Mouse (Mus musculus): ENCODE results near the gene Gm44805. TPM values are rescaled to one million over a fixed set of nuclear protein-coding genes. Genes with fewer than 3 reads are reported as not detected.
"Not testable (repeated sequence)": the region's sequence is repeated elsewhere in the genome, so short reads cannot be mapped to it uniquely, and the experiment has no call there.

The Gm44805 gene
- polyA plus RNA-seq, 1 experiment, result not detected

- Histone ChIP-seq H3K27me3 (ENCODE audit: control insufficient read depth, insufficient read depth, insufficient read length) (peaks cover 15% of the 10 kb centered on the region), H3K4me2 (ENCODE audit: low read depth) (no peak overlapping the region), H3K4me3 (no peak overlapping the region), H3K36me3 (ENCODE audit: control insufficient read depth, insufficient read depth) (no peaks in the 10 kb centered on the region), H3ac (ENCODE audit: control insufficient read depth, insufficient read length) (no peak overlapping the region), H3K79me2 (ENCODE audit: control insufficient read depth, insufficient read depth) (no peaks in the 10 kb centered on the region)
- no peak for TF ChIP-seq USF1 (IDR thresholded peaks at IDR 0.05; ENCODE audit: low read depth)
- no peak for TF ChIP-seq POLR2A (IDR thresholded peaks at IDR 0.05; ENCODE audit: insufficient read length, low read depth)
- TF ChIP-seq E2F4 (IDR thresholded peaks at IDR 0.05; ENCODE audit: insufficient read depth), result no peak
- no peak for TF ChIP-seq MYOD1 (IDR thresholded peaks at IDR 0.05; ENCODE audit: control insufficient read depth in 1 of 3, insufficient read length in 2 of 3, low read depth in 2 of 3)
- TF ChIP-seq MYOG (IDR thresholded peaks at IDR 0.05; ENCODE audit: control insufficient read depth in 1 of 3, insufficient read depth in 1 of 3, insufficient read length in 2 of 3, low read depth in 2 of 3), result no peak
- TF ChIP-seq SRF (IDR thresholded peaks at IDR 0.05; ENCODE audit: control insufficient read depth, insufficient read length, low read depth), result no peak
- TF ChIP-seq TCF3 (IDR thresholded peaks at IDR 0.05; ENCODE audit: insufficient read length, low read depth), result no peak
- no peak for TF ChIP-seq TCF12 (IDR thresholded peaks at IDR 0.05; ENCODE audit: insufficient read depth, poor library complexity, severe bottlenecking)
- TF ChIP-seq POLR2AphosphoS2 (IDR thresholded peaks at IDR 0.05; ENCODE audit: insufficient read length, low read depth), result no peak
These were observed 6.9 kb upstream of the Gm44805 start for GRCm38 (mm10) chr7:19688101-19688500.

DNA sequence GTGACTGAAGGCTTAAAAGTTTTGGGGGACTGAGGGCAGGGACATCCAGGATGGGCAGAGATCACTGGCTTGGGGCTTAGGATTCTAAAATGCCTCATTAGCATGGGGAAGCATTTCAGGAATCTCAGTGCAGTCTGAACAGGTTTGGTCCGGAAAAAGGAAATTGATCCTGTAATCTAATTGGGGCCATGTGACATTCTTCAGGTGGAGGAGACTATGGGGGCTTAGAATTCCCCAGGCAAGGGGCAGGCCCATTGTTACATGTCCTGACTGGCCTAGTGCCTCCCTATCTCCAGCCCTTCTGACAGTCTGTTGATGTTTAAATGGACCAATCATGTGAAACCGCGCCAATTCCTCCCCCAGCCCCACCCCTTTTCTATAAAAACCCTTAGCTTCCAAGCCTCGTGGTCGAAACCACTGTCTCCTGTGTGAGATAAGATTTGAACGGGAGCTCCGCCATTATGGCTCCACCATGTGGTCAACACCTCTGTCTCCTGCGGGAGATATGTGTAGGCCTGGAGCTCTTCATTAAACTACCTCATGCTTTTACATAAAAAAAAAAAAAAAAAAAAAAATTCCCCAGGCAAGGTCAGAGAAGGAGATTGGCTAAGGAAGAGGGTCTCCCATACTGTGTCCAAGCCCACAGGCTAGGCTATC is 5.8 kb upstream of the Gm44805 start:
- H3K27me3 ChIP-seq (ENCODE audit: control insufficient read depth, insufficient read depth, insufficient read length), result peaks cover 15% of the 10 kb centered on the region
- H3K36me3 ChIP-seq (ENCODE audit: control insufficient read depth, insufficient read depth), result not testable (repeated sequence)

GRCm38 (mm10) chr7:19686521-19686920 is 5.3 kb upstream of the Gm44805 start:
- no peaks in the 10 kb centered on the region for H3K79me2 ChIP-seq (ENCODE audit: control insufficient read depth, insufficient read depth)
- no peak overlapping the region for H3ac ChIP-seq (ENCODE audit: control insufficient read depth, insufficient read length)
- peaks cover 16% of the 10 kb centered on the region for H3K27me3 ChIP-seq (ENCODE audit: control insufficient read depth, insufficient read depth, insufficient read length)
- TF ChIP-seq MYOD1 (IDR thresholded peaks at IDR 0.05; ENCODE audit: control insufficient read depth in 1 of 3, insufficient read length in 2 of 3, low read depth in 2 of 3) (no peak), TCF12 (IDR thresholded peaks at IDR 0.05; ENCODE audit: insufficient read depth, poor library complexity, severe bottlenecking) (no peak), CEBPB (IDR thresholded peaks at IDR 0.05; ENCODE audit: insufficient read depth, poor library complexity, severe bottlenecking) (no peak), POLR2A (IDR thresholded peaks at IDR 0.05; ENCODE audit: insufficient read length, low read depth) (no peak), MAX (IDR thresholded peaks at IDR 0.05; ENCODE audit: low read depth) (no peak)
- H3K36me3 ChIP-seq (ENCODE audit: control insufficient read depth, insufficient read depth), result no peaks in the 10 kb centered on the region
- H3K4me3 ChIP-seq, result no peak overlapping the region
- H3K4me2 ChIP-seq (ENCODE audit: low read depth), result no peak overlapping the region

More for the DNA sequence above, 5.8 kb upstream of the Gm44805 start:
- not testable (repeated sequence) for H3K4me3 ChIP-seq; H3K79me2 ChIP-seq (ENCODE audit: control insufficient read depth, insufficient read depth); H3K4me2 ChIP-seq (ENCODE audit: low read depth); H3ac ChIP-seq (ENCODE audit: control insufficient read depth, insufficient read length)

- H3K79me2 ChIP-seq (ENCODE audit: control insufficient read depth, insufficient read depth), result no peaks in the 10 kb centered on the region
- no peak overlapping the region for H3K4me3 ChIP-seq
- no peak overlapping the region for H3ac ChIP-seq (ENCODE audit: control insufficient read depth, insufficient read length)
- H3K27me3 ChIP-seq (ENCODE audit: control insufficient read depth, insufficient read depth, insufficient read length), result peaks cover 24% of the 10 kb centered on the region
- TF ChIP-seq CEBPB (IDR thresholded peaks at IDR 0.05; ENCODE audit: insufficient read depth, poor library complexity, severe bottlenecking), result no peak
- TF ChIP-seq POLR2A (IDR thresholded peaks at IDR 0.05; ENCODE audit: insufficient read length, low read depth), result no peak
- TF ChIP-seq TCF3 (IDR thresholded peaks at IDR 0.05; ENCODE audit: insufficient read length, low read depth), result no peak
- no peak for TF ChIP-seq POLR2AphosphoS2 (IDR thresholded peaks at IDR 0.05; ENCODE audit: insufficient read length, low read depth)
- H3K4me2 ChIP-seq (ENCODE audit: low read depth), result no peak overlapping the region
- no peaks in the 10 kb centered on the region for H3K36me3 ChIP-seq (ENCODE audit: control insufficient read depth, insufficient read depth)
These were observed 4.2 kb upstream of the Gm44805 start for GRCm38 (mm10) chr7:19685374-19685773.

- no peak overlapping the region for H3ac ChIP-seq (ENCODE audit: control insufficient read depth, insufficient read length)
- TF ChIP-seq USF1 (IDR thresholded peaks at IDR 0.05; ENCODE audit: low read depth), result no peak
- no peak for TF ChIP-seq SRF (IDR thresholded peaks at IDR 0.05; ENCODE audit: control insufficient read depth, insufficient read length, low read depth)
- no peak for TF ChIP-seq MYOD1 (IDR thresholded peaks at IDR 0.05; ENCODE audit: control insufficient read depth in 1 of 3, insufficient read length in 2 of 3, low read depth in 2 of 3)
- TF ChIP-seq POLR2A (IDR thresholded peaks at IDR 0.05; ENCODE audit: insufficient read length, low read depth), result no peak
- TF ChIP-seq MYOG (IDR thresholded peaks at IDR 0.05; ENCODE audit: control insufficient read depth in 1 of 3, insufficient read depth in 1 of 3, insufficient read length in 2 of 3, low read depth in 2 of 3), result no peak
- no peak for TF ChIP-seq REST (IDR thresholded peaks at IDR 0.05; ENCODE audit: insufficient read depth, insufficient read length)
- no peak for TF ChIP-seq TCF12 (IDR thresholded peaks at IDR 0.05; ENCODE audit: insufficient read depth, poor library complexity, severe bottlenecking)
- TF ChIP-seq E2F4 (IDR thresholded peaks at IDR 0.05; ENCODE audit: insufficient read depth), result no peak
- TF ChIP-seq POLR2AphosphoS2 (IDR thresholded peaks at IDR 0.05; ENCODE audit: insufficient read length, low read depth), result no peak
- no peak for TF ChIP-seq TCF3 (IDR thresholded peaks at IDR 0.05; ENCODE audit: insufficient read length, low read depth)
- no peak for TF ChIP-seq MAX (IDR thresholded peaks at IDR 0.05; ENCODE audit: low read depth)
- TF ChIP-seq CEBPB (IDR thresholded peaks at IDR 0.05; ENCODE audit: insufficient read depth, poor library complexity, severe bottlenecking), result no peak
- H3K36me3 ChIP-seq (ENCODE audit: control insufficient read depth, insufficient read depth), result no peaks in the 10 kb centered on the region
- no peak overlapping the region for H3K4me2 ChIP-seq (ENCODE audit: low read depth)
- peaks cover 21% of the 10 kb centered on the region for H3K27me3 ChIP-seq (ENCODE audit: control insufficient read depth, insufficient read depth, insufficient read length)
- no peaks in the 10 kb centered on the region for H3K79me2 ChIP-seq (ENCODE audit: control insufficient read depth, insufficient read depth)
- no peak overlapping the region for H3K4me3 ChIP-seq
These were observed 2.6 kb upstream of the Gm44805 start for GRCm38 (mm10) chr7:19683771-19684201.
